Mouse (Mus musculus) liver, embryonic 16.5 days (tissue): Measurements from ENCODE around the gene Ccr4. TPM values are rescaled to one million over a fixed set of nuclear protein-coding genes. Genes with fewer than 3 reads are reported as not detected.

Experiments
- ATAC-seq: fragments of 200-750 bp; cut with Nextera tagmentation; 2 replicates; pipeline ENCODE4 v1.8.0; 2017; ENCODE audit warnings: low read depth, mild to moderate bottlenecking, moderate number of reproducible peaks, moderate library complexity
- H3K27ac ChIP-seq: fragments of 300-500 bp; sonication (generic); 2 replicates; pipeline ENCODE4 v1.5.1; 2014; ENCODE audit warnings: mild to moderate bottlenecking, low read length
- H3K27me3 ChIP-seq: fragments of 300-500 bp; sonication (generic); 2 replicates; pipeline ENCODE4 v1.6.1; 2014; ENCODE audit warnings: low read depth, low read length, mixed read lengths; ENCODE audit not compliant: control insufficient read depth, insufficient read depth
- H3K36me3 ChIP-seq: fragments of 300-500 bp; sonication (generic); 2 replicates; pipeline ENCODE4 v1.6.1; 2014; ENCODE audit warnings: mild to moderate bottlenecking; ENCODE audit not compliant: control insufficient read depth, insufficient read depth
- H3K4me1 ChIP-seq: fragments of 300-500 bp; sonication (generic); 2 replicates; pipeline ENCODE4 v1.6.1; 2014; ENCODE audit warnings: low read depth, low read length, mixed read lengths; ENCODE audit not compliant: control insufficient read depth
- H3K4me2 ChIP-seq: fragments of 300-500 bp; sonication (generic); 2 replicates; pipeline ENCODE4 v1.6.1; 2014; ENCODE audit warnings: low read depth, low read length, mixed read lengths
- H3K4me3 ChIP-seq: fragments of 300-500 bp; sonication (generic); 2 replicates; pipeline ENCODE4 v1.5.1; 2014; ENCODE audit warnings: low read depth, mild to moderate bottlenecking, low read length
- H3K9ac ChIP-seq: fragments of 300-500 bp; sonication (generic); 2 replicates; pipeline ENCODE4 v1.6.1; 2014; ENCODE audit warnings: low read depth, low read length
- H3K9me3 ChIP-seq: fragments of 300-500 bp; sonication (generic); replicated peaks from 2 replicates; pipeline ENCODE4 v1.6.1; 2016; ENCODE audit warnings: low read length; ENCODE audit not compliant: control insufficient read depth
- WGBS: fragments of 180-500 bp; shearing (Covaris S2); extraction: QIAGEN DNeasy Blood & Tissue Kit; methylation state at CpG from one replicate; pipeline ENCODE4 v1.1.7; 2014; ENCODE audit not compliant: insufficient replicate concordance; 5-methylcytosine and 5-hydroxymethylcytosine counted together
- polyA plus RNA-seq: library from polyadenylated mRNA; unstranded; fragments of >200 nt; fragmentation: Nextera tagmentation; extraction: Ambion mirVana; gene quantifications from 2 replicates; pipeline ENCODE4 v1.2.1, GENCODE M21; 2015

Ccr4 gene
- polyA plus RNA-seq, 1 experiment from 2014 or later = not detected

DNA sequence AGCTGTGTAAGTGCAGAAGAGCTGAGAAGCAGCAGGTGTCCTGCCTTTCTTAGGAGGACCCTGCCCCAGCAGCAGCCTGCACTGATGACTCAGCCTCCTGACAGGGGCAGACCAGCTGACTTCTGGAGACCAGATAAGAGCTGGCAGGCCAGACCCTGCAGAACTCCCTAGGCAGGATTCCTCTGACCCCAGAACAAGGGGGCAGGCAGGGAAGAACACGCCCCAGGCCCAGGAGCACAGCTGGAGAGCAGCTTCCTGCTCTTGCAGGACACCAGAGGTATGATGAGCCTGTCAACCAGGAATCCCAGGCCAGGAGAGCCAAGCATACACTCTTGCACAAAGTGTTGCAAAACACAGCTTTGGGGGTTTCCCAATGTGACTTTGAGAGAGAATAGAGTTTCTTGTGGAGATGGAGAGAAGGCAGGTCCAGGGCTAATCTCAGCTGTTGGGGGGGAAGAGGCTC, 36.6 kb upstream of the Ccr4 start:
- WGBS = 5% methylated on average over 1 of the region's 1 CpGs
- no peak overlapping the region for H3K4me3 ChIP-seq
- H3K27ac ChIP-seq = peak overlapping the region; percentile 26; the same call in 1 of the 2 replicates
- H3K9me3 ChIP-seq = no peaks in the 10 kb centered on the region
- H3K4me2 ChIP-seq = no peak overlapping the region
- H3K36me3 ChIP-seq = no peaks in the 10 kb centered on the region
- no peak overlapping the region for H3K9ac ChIP-seq
- peaks cover 15% of the 10 kb centered on the region for H3K4me1 ChIP-seq
- H3K27me3 ChIP-seq = no peaks in the 10 kb centered on the region
- peak; percentile 52 for ATAC-seq

DNA sequence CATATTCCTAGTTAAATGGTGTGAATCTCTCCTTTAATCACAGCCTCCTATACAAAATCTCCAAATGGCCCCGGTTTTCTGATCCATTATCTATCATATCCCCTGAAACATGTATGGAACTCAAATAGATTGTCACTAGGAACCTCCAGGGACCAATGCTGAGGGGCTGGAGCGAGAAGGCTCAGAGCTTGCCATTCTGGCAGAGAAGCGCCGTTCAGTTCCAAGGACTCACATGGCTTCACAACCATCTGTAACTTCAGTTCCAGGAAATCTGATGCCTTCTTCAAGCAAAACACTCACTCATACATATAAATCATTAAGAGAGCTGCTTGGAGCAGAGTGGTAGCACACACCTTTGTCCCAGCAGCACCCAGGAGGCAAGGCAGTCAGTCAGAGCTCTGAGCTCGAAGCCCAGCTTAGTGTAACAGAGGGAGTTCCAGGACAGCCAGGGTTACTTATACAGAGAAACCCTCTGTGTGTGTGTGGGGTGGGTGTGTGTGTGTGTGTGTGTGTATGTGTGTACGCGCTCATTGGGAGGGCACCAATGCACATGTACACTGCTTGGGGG, 34.4 kb upstream of the Ccr4 start:
- no peak overlapping the region for H3K9ac ChIP-seq
- no peak for ATAC-seq
- H3K4me2 ChIP-seq = no peak overlapping the region
- WGBS = 74% methylated on average over 7 of the region's 7 CpGs
- H3K27ac ChIP-seq = no peak overlapping the region
- H3K4me1 ChIP-seq = peaks cover 9% of the 10 kb centered on the region
- H3K4me3 ChIP-seq = no peak overlapping the region
- no peaks in the 10 kb centered on the region for H3K27me3 ChIP-seq
- H3K36me3 ChIP-seq = no peaks in the 10 kb centered on the region
- no peaks in the 10 kb centered on the region for H3K9me3 ChIP-seq

DNA sequence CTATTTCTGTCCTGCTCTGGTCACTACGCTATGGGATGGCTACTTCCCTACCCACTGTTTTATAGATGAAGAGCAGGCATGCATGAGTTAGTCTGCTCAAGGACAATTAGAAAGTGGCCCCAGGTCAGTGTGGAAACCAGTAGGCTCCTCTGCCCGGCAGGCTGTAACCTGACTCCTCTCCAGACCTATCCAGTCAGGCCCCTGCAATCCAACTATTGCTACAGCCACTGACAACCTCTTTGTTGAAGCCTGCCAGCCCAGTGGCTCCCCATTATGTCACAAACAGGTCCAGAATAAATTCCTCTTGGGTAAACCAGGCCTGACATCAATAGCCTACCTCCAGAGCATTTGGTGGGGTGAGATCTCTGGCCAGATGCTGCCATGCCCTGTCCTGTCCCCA, 31.9 kb upstream of the Ccr4 start:
- Histone ChIP-seq H3K9me3 (no peaks in the 10 kb centered on the region), H3K9ac (no peak overlapping the region), H3K4me2 (no peak overlapping the region), H3K27ac (peak overlapping the region; percentile 18; the same call in 1 of the 2 replicates), H3K4me3 (no peak overlapping the region), H3K4me1 (peaks cover 12% of the 10 kb centered on the region), H3K36me3 (no peaks in the 10 kb centered on the region), H3K27me3 (no peaks in the 10 kb centered on the region)
- ATAC-seq = peak; percentile 79
- 69% methylated on average over 2 of the region's 2 CpGs for WGBS

DNA sequence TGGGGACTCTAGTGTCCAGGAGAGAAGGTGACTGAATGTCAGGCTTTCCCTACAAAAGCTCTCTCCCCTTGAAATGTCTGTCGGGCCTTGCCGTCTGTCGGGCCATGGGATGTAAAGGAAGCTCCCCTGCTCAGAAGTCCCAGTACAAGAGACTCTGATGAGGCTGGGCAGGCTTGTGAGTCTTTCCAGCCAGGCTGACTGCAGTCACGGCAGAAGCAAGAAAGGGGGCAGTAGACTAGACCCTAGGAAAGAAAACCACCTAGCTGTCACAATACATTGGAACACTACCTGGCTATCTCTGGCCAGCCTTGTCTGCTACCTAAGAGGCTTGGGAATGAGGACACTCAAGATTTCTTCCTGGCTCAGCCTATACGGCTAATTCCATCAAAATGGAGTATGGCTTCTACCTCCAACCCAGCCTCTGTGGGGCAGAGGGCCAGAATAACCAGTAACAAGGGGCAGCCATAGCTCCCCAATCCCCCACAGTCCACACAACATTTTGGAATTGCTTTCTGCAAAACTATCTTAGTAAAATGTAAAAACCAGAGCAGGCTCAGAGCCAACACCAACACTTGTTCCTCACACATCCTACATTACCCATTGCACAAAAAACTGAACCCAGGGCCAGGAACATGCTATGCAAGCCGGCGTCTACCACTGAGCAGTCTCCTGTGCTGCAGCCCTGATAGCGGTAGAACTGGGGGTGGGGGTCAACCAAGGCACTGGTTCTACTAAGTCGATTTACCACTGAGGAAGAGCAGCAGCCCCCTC, 30.2 kb upstream of the Ccr4 start:
- H3K9me3 ChIP-seq = no peaks in the 10 kb centered on the region
- H3K4me1 ChIP-seq = peaks cover 4% of the 10 kb centered on the region
- WGBS = 72% methylated on average over 9 of the region's 9 CpGs
- no peak overlapping the region for H3K9ac ChIP-seq
- H3K27me3 ChIP-seq = no peaks in the 10 kb centered on the region
- H3K4me3 ChIP-seq = no peak overlapping the region
- no peak overlapping the region for H3K4me2 ChIP-seq
- H3K27ac ChIP-seq = no peak overlapping the region
- no peak for ATAC-seq
- no peaks in the 10 kb centered on the region for H3K36me3 ChIP-seq

DNA sequence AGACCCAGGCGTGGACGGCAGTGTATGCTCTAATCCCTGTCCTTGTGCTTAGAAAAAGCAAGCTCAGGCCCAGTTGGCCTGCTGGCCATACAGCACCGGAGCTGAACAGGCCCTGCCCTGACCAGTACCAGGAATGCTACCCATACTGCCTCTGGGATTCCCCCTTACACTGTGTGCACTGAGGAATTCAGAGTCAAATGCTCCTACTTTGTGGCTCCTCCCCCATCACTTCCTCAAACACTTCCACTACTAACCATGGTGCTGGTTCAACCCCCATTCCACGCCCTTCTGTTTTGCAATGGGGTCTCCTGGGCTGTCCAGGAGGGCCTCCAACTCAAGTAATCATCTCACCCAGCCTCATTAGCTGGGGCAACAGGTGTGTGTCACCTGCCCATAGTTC, 29.1 kb upstream of the Ccr4 start:
- Histone ChIP-seq H3K4me2 (no peak overlapping the region), H3K9me3 (no peaks in the 10 kb centered on the region), H3K4me3 (no peak overlapping the region), H3K36me3 (no peaks in the 10 kb centered on the region), H3K4me1 (peaks cover 4% of the 10 kb centered on the region), H3K9ac (no peak overlapping the region), H3K27me3 (no peaks in the 10 kb centered on the region), H3K27ac (no peak overlapping the region)
- ATAC-seq = peak; percentile 51
- WGBS = 56% methylated on average over 4 of the region's 4 CpGs

DNA sequence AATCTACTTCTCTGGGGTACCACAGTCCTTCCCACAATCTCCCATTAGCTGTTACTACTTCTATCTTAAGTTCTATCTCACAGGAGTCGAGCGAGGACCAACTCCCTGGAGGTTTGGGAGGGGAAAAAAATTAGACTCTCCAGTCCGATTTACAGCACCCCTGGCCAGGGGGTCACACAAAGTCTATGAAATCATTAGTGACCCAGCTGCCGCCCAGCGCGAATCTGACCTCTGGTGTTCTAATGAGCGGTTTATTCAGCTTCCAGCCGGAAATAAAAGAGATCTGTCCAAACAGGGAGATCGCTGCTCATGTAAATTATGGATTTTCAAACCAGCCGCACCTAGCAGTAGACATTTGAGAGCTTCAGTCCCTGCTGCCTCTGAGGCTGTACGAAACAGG, 26.6 kb upstream of the Ccr4 start:
- Histone ChIP-seq H3K27me3 (no peaks in the 10 kb centered on the region), H3K27ac (no peak overlapping the region)
- 58% methylated on average over 11 of the region's 11 CpGs for WGBS

DNA sequence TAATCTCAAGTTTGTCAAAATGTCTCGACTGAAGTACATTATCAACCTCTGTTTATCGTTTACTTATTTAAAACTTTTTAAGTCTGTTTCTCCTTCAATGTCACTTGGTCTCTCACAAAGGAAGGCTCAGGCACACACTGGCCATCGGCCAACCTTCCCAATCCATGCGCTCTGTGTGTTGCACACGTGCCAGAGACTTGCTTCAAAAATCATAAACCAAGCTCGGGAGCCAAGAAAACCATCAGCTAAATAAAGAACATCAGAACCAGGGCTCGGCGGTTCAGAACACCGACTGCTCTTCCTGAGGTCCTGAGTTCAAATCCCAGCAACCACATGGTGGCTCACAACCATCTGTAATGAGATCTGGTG, 23.9 kb upstream of the Ccr4 start:
- Histone ChIP-seq H3K27ac (no peak overlapping the region), H3K9me3 (no peaks in the 10 kb centered on the region), H3K9ac (no peak overlapping the region), H3K4me2 (no peak overlapping the region), H3K4me1 (peaks cover 11% of the 10 kb centered on the region), H3K27me3 (no peaks in the 10 kb centered on the region), H3K36me3 (no peaks in the 10 kb centered on the region), H3K4me3 (no peak overlapping the region)
- WGBS = 60% methylated on average over 9 of the region's 9 CpGs
- ATAC-seq = no peak

More for the DNA sequence above, 26.6 kb upstream of the Ccr4 start:
- H3K9me3 ChIP-seq = no peaks in the 10 kb centered on the region
- H3K4me3 ChIP-seq = no peak overlapping the region
- H3K9ac ChIP-seq = no peak overlapping the region
- ATAC-seq = no peak
- peaks cover 9% of the 10 kb centered on the region for H3K4me1 ChIP-seq
- H3K36me3 ChIP-seq = no peaks in the 10 kb centered on the region
- H3K4me2 ChIP-seq = no peak overlapping the region

DNA sequence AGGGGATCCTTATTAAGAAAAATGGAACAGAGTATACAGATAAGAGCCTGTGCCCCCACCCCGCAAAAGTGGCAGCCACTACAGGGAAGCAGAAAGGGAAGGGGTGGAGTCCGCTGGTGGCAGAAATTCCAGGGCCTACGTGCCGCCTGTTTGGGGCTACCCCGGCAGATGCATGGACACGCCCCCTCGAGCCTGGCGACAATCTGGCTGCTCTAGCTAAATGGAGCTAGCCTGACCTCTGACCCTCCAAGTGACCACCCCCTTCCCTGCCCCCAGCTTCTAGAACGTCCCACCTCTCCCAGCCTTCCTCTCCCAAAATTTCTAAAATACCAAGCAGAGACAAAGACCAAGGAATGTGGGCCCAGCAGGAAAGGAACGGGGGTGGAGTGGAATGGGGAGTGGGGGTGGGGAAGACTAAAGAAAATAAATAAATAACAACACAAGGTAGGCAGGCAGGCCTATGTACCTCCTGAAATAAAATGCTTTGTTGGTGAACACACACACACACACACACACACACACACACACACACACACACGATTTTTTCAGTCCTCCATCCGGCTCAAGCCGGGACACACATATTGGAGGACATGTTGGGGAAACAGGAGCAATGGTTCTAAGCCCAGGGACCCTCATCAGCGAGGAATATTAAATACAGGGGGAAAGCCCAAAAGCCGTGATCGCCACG, 23.4 kb upstream of the Ccr4 start:
- H3K27ac ChIP-seq = no peak overlapping the region
- WGBS = 28% methylated on average over 17 of the region's 17 CpGs
- peaks cover 10% of the 10 kb centered on the region for H3K4me1 ChIP-seq
- no peak overlapping the region for H3K9ac ChIP-seq
- H3K4me3 ChIP-seq = no peak overlapping the region
- H3K27me3 ChIP-seq = no peaks in the 10 kb centered on the region
- peak; percentile 65 for ATAC-seq
- no peaks in the 10 kb centered on the region for H3K36me3 ChIP-seq
- H3K9me3 ChIP-seq = no peaks in the 10 kb centered on the region
- 0 out of 2 replicates have a peak overlapping the region, but pooled peaks have one; percentile 4 for H3K4me2 ChIP-seq

DNA sequence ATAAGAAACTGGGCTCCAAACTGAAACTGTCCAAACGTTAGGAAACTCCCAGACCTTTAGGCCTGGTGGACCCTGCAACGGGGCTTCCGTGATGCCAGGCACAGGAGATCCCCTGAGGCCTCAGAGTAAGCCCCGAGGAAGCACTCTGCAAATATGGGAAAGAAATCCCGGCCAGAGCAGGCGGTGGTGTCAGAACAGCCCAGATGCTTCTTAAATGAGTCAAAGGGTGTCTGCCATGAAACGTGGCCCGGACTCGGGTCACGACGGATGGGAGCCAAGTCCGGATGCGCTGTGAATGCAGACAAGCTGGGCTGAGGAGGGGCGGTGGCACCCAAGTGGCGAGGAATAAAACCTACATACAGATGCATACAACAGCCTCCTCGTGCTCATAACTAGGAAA, 22.4 kb upstream of the Ccr4 start:
- Histone ChIP-seq H3K4me1 (peaks cover 10% of the 10 kb centered on the region), H3K36me3 (no peaks in the 10 kb centered on the region), H3K9ac (peak overlapping the region; percentile 28; the same call in 1 of the 2 replicates), H3K27ac (peak overlapping the region; percentile 73), H3K9me3 (no peaks in the 10 kb centered on the region), H3K4me3 (peak overlapping the region; percentile 38), H3K4me2 (peak overlapping the region; percentile 62), H3K27me3 (no peaks in the 10 kb centered on the region)
- ATAC-seq = peak; percentile 7; the same call in 1 of the 2 replicates
- 2% methylated on average over 16 of the region's 16 CpGs for WGBS
